Mouse (Mus musculus) frontal cortex, adult 2 months (tissue): ENCODE measurements at regions not wholly inside any gene's neighbourhood (a gene's known extent, or its start where the extent isn't known, plus 50 kb on each side); places are given as distances from the start of the nearest gene placed in this dataset.

Experiments used
- DNase-seq, 2 experiments: peaks; one replicate each; pipeline ENCODE4 v3.0.0; 2022; ENCODE audit warnings: low spot score in 1 of 2; ENCODE audit errors: extremely low spot score in 1 of 2

GRCm38 (mm10) chr17:14541035-14541434 lies 153.0 kb downstream of the Thbs2 start:
- no peak for DNase-seq

GRCm38 (mm10) chr17:14540269-14540975 lies 153.6 kb downstream of the Thbs2 start:
- no peak for DNase-seq

- DNase-seq = no peak
Observed at GRCm38 (mm10) chr17:14539651-14540050, 154.4 kb downstream of the Thbs2 start.

DNA sequence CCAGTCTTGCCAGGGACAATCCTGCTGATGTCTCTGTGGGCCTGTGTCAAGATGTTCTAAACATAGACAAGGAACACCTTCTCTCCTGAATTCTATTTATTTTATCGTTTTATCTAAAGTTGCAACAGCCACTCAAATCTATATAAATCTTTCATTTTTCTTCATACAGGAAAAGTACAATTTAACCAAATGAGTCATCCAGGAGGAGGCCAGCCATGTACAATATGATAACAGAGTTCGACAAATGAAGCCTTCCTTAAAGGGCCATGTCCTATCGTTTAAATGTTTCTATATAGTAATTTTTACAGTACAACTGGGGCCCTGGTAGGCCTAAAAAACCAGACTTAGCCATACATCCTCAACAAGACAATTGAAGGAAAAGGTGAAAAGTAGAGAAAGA lies 154.8 kb downstream of the Thbs2 start:
- no peak for DNase-seq

- DNase-seq = no peak
Observed at GRCm38 (mm10) chr17:14538527-14538926, 155.5 kb downstream of the Thbs2 start.

DNA sequence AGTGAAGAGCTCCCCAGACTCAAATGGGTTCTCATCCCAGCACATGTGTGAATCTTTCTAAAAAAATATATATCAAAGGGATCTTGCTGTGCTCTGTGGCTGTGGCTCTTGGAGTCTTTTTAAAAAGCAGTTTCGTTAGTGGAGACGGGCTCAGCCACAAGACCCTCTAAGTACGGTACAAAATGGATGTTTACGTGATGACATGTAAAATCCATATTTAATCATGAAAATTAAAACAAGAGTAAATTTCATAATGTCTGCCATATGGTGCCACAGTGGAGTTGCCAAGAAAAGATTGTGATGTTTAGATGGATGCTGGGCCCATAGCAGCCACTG lies 161.1 kb downstream of the Thbs2 start:
- no peak for DNase-seq

- DNase-seq = peak in 1 of 2 experiments; percentile 28
Observed at GRCm38 (mm10) chr17:14532298-14532978, 161.6 kb downstream of the Thbs2 start.

- DNase-seq = no peak
Observed at GRCm38 (mm10) chr17:14531796-14532195, 162.2 kb downstream of the Thbs2 start.

- no peak for DNase-seq
Observed at GRCm38 (mm10) chr17:14527691-14528090, 166.3 kb downstream of the Thbs2 start.

GRCm38 (mm10) chr17:14525255-14525654 lies 168.8 kb downstream of the Thbs2 start:
- DNase-seq = no peak

- DNase-seq = peak in 1 of 2 experiments; percentile 84
Observed at GRCm38 (mm10) chr17:14524426-14525236, 169.4 kb downstream of the Thbs2 start.

- DNase-seq = no peak
Observed at GRCm38 (mm10) chr17:14522011-14522410, 172.0 kb downstream of the Thbs2 start.

GRCm38 (mm10) chr17:14520565-14520964 lies 173.5 kb downstream of the Thbs2 start:
- DNase-seq = peak in 1 of 2 experiments; percentile 92

- DNase-seq = no peak
Observed at GRCm38 (mm10) chr17:14519367-14519766, 174.7 kb downstream of the Thbs2 start.

DNA sequence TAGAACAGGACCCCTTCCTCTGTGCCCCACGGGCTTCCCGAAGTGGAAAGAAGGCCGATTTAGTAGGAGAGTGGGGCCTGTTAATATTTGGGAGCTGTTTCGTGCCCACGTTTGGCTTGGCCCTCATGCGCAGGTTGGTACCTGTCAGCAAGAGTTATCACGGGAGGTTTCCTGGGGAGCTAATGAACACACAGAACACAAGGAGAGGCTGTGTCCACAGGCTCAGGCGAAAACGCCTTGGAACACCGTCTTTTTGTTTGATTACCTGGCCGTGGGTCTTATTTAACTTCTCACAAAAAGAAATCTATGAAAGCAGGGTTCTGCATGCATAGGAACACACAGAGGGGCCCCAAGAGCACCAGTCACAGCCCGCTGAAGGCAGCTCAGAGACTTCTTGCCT lies 175.8 kb downstream of the Thbs2 start:
- no peak for DNase-seq

GRCm38 (mm10) chr17:14517368-14517767 lies 176.7 kb downstream of the Thbs2 start:
- DNase-seq = no peak

GRCm38 (mm10) chr17:14516097-14516496 lies 177.9 kb downstream of the Thbs2 start:
- DNase-seq = peak in 1 of 2 experiments; percentile 80

GRCm38 (mm10) chr17:14513454-14513853 lies 180.6 kb downstream of the Thbs2 start:
- DNase-seq = no peak

DNA sequence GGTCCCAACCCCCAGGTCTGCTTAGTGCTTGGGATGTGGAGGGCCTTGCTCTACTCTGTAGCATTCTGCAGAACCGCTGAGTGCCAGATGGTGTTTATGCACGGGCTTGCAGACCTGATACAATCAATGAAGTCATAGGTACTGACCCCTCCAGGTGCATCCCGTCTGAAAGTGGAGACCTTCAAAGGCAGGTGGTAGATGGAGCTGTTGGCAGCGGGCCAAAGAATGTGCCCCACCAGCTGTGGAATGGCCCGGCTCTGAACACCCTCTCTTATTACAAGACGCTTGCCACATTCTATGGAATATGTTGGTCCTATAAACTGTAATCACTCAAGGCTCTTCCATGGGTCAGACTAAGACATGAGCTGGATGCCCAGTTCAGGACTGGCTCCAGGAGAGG lies 183.5 kb downstream of the Thbs2 start:
- no peak for DNase-seq

DNA sequence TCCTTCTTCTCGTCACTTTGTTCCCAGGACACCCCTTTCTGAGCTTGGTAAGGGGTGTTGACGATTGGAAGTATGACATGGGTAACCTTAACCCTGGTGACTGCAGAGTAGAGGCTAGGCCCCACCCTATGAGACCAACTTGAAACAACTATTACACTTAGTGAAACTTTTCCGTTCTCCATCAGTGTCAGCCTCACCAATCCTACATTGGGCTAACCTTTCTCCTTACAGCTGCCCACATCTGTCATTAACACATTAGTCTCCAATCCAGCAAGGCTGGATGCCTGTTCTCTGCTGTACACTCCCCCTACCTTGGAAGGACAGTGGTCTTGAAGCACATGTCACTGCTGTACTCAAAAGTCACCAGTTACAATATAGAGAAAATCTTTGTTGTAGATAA lies 186.9 kb downstream of the Thbs2 start:
- DNase-seq = no peak

- peak in 1 of 2 experiments; percentile 58 for DNase-seq
Observed at GRCm38 (mm10) chr17:14506123-14506522, 187.9 kb downstream of the Thbs2 start.
